Comparison of ENCODE assay signal across 13 mouse cellular contexts in genomic region chr16:31975258-31975657, GRCm38 (mm10). TPM values are rescaled to one million over a fixed set of nuclear protein-coding genes. Genes with fewer than 3 reads are reported as not detected.
"Had no signal": no experiment of that assay in that cellular context is flagged by ENCODE, and none has a peak within 500 bp of the region (broad histone marks: within the 10 kb centered on the region; RNA-seq: fewer than 3 reads in every experiment).

No protein-coding gene starts in this region.

- DNase-seq: gastrocnemius, adult 2 months; gastrocnemius, postnatal 10 days; gastrocnemius, postnatal 25 days; heart, adult 2 months; heart, postnatal 14 days; heart, postnatal 36 days; kidney, adult 18-20 months; kidney, adult 8-10 months; kidney, postnatal 10 days; kidney, postnatal 25 days; kidney, postnatal 4 days; left cerebral cortex, postnatal 4 days had no signal

RNA-seq across cellular contexts. Expression of gene Pigz, which starts 41.6 kb away (rescaled TPM):
- total RNA-seq: granulocyte monocyte progenitor cell, adult 5-6 weeks had no signal
